Mouse (Mus musculus): ENCODE measurements at regions not wholly inside any gene's neighbourhood (a gene's known extent, or its start where the extent isn't known, plus 50 kb on each side); places are given as distances from the start of the nearest gene placed in this dataset.

- no peak for TF ChIP-seq GATA1 (IDR thresholded peaks at IDR 0.05; ENCODE audit: borderline replicate concordance, low read length)
- no peak for TF ChIP-seq FLI1 (IDR thresholded peaks at IDR 0.05; ENCODE audit: low read length)
These were observed 256.8 kb upstream of the Acvr2a start for GRCm38 (mm10) chr2:48557123-48557522.
